Mouse (Mus musculus) ovary, adult 18-20 months (tissue): ENCODE results near the gene Cdk20.

Experiments
- DNase-seq: peaks from one replicate; pipeline ENCODE4 v3.0.0; 2022; ENCODE audit warnings: low spot score, mixed read lengths

Gene Cdk20

DNA sequence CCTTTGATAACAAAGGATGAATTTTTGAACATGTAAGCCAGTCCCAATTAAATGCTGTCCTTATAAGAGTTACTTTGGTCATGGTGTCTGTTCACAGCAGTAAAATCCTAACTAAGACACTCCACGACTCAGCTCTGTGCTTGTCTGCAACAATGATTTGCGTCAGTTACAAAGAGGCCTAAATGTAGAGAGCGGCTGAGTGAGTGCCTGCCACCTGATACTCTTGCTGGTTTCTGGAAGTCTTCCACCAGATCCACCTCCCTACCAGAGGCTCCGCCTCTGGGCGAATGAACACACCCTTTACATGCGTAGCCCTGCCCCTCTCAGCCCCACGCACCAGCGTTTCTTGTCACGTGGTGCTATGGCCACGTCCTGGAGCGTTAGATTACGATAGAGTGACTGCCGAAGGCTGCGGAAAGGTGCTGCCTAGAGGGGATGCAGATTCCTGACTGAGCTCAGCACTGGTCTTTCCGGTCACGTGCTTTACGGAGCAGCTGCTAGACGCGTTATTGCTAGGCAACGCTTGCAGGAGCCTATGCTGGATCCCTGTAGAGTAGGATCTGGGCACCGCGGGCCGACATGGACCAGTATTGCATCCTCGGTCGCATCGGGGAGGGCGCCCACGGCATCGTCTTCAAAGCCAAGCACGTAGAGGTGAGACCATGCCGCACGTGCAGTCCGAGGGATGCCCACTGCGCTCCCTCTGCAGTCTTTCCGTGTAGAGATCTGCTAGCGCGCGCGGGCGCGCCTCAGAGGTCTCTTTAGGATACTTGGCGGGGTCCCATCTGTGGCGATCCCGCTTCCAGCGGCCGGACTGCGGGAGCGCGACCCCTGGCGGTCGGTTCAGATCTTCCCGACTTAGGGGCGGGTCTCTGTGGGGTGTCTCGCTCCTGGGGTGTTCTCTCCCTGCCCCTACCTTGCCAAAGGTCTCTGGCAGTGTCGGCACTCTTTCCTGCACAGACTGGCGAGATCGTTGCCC is at the start of gene Cdk20:
Cdk20 (plus strand) TSS at position 298 of the 979 bp plus-strand sequence.
- DNase-seq = peak; percentile 95

DNA sequence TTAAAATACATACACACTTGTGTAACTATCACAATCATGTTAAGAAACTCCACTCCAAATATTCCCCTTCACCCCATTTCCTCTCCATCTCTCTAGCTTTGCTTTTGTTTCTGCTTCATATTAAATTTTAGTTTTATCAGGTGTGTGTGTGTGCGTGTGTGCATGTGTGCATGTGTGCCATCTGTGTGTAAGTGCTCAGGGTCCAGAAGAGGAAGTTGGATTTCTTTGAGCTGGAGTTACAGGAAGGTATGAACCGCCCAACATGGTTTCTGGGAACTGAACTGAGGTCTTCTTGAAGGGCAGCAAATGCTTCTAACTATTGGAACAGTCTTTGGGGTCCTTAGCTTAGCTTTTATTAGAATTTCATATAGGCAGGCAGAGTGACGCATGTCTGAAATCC is 47.2 kb upstream of the Cdk20 start:
- no peak for DNase-seq

DNA sequence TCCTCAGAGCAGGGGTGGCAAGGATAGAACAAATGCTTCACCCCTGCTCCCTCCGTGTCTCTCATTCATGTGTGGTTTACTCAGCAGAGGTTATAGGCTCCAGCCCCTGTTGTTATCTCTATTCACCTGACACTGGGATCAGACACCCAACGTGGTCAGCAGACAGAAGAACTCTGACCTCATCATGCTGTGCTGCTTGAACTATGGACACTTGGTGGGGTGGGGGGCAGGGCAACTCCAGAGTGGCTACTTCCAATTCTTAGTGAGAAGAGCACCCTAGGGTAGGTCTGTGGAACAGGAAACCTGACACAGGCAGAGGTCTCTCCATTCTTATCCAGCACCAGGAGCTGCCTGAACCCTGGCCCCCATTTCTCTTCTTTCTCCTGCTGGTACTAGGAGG is 46.1 kb upstream of the Cdk20 start:
- no peak for DNase-seq

DNA sequence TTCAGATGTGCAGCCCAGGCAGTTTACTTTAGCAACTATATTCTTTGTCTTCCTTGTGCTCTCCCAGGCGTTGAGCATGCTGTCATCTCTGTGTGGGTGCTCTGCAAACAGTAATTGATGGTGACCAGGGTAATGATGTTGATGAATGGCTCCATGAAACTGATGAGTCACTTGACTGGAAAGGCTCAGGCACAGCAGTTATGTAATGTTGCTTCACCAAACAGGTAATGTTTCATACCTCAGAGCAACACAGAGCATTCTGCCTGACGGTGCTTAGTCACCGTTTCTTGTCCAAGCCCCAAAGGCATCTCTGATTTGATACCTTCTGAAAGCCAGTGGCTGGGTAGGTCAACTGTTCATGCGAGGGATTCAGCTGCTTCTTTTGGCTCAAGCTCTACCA is 43.7 kb upstream of the Cdk20 start:
- DNase-seq = no peak

DNA sequence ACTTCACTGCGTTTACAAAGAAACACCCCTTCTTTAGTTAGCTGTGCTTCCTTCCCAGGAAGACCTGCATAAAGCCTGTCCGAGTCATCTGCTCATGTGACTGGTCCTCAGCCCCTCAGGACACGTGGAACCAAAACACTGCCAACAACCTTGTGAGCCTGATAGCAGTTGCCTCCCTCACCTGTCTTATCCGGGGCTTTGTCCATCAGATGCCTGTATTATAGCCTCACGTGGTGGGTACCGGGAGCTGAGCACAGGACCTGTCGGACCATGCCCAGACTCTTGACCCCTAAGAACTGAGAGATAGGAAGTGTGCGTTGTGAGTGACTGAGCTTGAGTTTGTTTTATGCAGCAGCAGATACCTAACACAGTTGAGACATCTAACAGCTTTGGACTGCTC is 35.1 kb upstream of the Cdk20 start:
- no peak for DNase-seq

DNA sequence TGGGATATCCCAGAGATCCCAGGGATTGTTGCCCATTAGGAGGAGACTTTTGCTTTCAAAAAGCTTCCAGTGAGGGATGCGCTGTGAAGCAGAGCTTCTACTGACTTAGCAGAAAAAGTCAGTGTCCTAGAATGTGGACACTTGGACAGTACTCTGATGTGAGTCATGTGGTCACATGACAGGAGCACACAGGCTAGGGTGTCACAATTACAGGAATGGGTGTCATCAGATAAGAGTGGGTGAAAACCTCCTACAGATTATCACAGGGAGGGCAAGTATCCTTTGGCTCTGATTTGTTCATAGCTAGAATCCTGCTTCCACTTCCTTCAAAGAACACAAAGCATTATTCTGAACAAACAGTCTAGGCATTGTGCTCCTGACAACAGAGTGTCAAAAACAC is 34.0 kb upstream of the Cdk20 start:
- DNase-seq = no peak

DNA sequence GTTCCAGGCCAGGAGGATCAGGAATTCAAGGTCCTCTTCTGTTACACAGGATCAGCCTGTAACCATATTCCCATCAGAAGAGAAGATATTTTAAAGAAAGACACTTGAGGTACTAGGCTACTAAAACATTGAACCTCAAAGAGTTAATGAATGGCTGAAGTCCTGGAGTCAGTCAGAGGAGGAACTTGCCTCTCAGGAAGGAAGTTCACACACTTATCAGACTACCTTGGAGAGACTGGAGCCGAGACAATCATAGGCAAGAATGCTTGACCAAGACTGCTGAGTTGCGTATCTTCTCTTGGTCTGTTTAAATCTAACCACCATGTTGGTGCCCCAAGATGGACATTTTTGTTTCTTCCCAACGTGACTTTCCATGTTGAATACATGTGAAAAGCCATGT is 32.2 kb upstream of the Cdk20 start:
- no peak for DNase-seq

DNA sequence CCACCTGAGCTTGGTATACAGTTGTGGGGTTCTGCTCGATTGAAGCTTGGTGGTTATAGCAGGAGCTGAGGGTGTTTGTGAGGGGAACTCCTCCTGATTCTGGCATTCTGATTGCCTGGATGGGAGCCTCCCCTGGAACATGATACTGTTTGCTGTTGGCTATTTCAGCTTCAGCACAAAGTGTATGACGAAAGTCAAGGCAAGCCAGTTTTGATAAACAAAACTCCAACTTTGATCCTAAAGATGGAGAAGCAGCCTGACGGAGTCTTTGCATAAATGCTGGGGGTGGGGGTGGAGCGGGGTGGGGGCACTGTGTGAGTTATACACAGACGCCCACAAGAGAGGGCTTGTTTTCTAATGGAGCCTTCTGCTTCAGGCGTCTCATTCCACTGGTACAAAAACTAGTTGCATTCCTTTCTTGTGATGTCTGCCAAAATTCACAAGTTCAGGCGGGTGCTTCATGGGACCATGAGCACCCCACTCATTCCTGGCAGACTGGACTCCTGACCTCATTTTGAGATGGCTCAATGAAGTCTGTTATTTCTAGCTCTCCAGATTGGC is 31.2 kb upstream of the Cdk20 start:
- peak; percentile 43 for DNase-seq

DNA sequence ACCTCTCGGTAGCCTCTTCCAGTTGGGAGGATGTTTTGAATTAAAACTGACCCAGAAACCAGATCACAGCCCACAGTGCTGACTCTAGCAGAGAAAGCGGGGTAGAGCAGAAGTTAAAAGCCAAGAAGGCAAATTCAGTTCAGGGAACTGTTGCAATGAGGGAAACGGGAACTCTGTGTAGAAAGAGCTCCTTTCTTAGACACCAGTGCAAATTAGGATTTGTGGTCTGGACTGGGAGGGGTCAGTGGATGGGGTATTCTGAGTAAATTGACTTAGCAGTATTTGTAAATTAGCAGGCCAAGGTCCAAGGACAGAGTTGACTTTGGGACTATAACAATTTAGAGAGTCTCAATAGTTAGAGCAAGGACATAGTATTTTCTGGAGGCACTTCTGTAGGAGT is 30.1 kb upstream of the Cdk20 start:
- peak; percentile 8 for DNase-seq

DNA sequence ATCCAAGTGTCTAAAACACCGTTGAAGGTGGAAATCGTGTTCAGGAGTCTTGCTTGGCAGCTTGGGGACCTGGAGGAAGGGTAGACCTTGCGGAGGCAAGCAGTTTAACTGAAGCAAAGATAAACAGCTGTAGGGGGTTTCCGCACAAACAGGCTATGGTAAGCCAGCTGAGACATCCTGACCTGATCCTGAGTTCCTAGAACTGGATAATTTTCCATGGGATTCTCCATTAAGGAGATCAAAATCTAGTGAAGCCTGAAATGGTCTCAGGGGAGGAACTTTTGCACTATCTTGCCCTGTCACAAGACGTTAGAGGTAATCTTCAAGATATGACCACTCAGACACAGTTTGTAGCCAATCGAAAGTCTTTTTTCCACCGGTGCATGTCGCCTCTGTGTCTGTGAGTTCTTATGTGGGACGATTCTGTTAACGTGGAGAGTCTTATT is 29.6 kb upstream of the Cdk20 start:
- DNase-seq = no peak

DNA sequence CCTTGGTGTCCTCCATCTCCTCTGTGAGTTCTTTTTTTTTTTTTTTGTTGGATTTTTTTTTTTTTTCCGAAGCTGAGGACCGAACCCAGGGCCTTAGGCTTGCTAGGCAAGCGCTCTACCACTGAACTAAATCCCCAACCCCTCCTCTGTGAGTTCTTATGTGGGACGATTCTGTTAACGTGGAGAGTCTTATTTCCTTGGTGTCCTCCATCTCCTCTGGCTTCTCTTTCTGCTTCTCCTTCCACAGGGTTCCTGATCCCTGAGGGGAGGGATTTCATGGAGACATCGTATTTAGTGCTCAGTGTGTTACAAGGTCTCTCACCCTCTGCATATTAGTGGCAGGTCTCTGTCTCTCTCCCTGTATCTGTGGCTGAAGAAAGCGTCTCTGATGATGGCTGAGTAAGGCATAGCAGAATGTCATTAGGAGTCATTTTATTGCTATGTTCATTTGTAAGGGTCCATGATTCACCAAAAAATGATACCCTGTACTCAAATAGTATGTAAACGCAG is 29.1 kb upstream of the Cdk20 start:
- DNase-seq = no peak

DNA sequence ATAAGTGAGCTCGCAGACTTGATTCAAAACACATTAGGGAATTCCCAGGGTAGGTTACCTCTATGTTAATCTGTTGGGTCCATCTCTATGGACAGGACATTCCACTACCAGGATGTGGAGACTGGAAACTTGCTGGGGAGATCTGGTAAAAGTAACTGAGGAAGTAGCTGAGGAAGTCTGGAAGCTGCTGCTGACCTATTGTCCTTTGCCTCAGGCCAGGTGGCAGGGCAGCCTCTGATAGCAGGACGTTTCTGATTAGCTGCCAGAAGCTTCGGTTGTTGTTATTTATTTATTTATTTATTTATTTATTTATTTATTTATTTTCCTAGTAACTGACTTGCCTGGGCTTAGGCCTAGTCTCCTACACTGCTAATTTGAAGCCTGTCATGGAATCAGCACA is 28.6 kb upstream of the Cdk20 start:
- DNase-seq = no peak

DNA sequence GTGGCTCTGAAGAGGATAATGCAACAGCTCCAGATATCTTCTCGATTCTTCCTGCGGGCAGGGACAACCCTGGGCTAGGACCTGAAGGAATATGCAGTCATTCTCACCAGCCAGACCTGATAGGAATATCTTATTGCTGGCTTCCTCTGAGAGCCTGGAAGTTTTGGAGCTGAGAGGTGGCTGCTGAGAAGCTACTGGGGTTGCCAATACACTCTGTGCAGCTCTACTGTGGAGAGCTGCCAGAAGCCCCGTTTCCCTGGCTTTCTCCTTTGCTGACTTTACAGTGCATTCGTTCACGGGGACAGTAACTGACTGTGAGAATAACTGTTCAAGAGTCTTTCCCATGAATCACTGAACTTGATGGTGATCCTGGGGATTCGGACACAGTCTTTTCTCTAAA is 26.6 kb upstream of the Cdk20 start:
- DNase-seq = no peak

DNA sequence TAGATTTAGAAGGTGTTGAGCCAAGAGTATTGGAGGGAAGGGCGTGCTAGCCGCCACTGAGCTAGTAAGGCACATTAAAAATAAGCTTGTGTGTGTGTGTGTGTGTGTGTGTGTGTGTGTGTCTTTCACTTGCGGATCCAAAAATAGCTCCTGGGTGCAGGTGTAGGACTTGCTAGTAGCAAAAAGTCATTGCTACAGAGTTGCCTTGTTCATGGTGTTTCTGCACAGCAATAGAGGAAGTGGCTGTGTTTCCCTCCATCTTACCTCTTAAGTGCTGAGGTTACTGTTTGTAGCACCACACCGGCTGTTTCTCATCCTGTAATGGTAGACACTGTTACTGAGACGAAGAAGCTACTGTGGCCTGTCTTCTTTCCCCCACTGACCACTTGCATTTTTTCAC is 24.1 kb upstream of the Cdk20 start:
- no peak for DNase-seq

DNA sequence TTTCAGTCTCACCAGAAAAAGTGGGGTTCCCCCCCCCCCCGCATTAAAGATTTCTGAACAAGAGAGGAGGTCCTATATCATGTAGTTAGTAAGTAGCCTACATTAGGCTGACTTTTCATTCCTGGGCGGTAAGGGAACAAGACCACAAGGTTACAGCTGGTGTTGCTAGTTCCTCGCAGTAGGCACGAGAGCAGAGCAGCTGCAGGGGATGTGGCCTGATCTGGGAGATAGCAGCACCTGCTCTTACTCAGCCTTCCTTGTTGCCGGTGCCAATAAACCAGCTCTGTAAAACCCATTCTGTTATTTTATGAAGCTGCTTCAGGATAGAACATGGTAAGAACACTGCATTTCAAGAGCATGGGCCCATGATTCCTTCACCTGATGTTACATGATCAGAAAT is 21.5 kb upstream of the Cdk20 start:
- no peak for DNase-seq

DNA sequence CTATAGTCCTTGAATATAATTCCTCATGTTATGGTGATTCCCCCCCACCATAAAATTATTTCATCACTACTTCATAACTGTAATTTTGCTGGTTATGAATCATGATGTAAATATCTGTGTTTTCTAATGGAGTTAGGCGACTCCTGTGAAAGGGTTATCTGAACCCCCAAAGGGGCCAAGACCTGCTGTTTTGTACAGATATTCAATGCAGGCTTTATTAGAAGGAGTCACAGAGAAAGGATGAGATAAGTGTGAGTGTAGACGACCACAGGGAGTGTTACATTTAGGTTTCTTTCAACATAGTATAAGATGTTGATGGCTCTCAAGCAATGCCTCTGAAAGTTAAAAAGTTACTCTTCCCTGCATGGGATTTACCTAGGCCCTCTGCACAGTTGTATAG is 20.8 kb upstream of the Cdk20 start:
- DNase-seq = no peak

DNA sequence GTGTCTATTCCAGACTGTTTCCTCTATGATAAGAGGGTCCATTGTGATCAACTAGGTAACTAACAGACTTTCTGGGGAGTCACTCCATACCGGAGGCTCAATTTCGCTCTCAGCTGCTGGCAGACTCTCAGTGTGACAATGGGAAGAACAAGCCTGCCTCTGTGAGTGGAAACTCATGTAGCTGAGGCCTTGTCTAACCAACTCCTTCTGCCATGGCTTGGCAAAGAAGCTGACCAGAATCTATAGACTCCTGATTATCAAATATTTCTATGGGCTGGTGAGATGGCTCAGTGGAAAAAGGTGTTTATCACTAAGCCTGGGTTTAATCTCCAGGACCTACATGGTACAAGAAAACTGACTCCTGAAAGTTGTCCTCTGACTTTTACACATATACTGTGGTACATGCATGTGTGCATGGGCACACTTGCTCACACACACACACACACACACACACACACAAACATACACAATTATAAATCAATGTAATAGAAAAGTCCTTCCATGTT is 19.3 kb upstream of the Cdk20 start:
- no peak for DNase-seq

DNA sequence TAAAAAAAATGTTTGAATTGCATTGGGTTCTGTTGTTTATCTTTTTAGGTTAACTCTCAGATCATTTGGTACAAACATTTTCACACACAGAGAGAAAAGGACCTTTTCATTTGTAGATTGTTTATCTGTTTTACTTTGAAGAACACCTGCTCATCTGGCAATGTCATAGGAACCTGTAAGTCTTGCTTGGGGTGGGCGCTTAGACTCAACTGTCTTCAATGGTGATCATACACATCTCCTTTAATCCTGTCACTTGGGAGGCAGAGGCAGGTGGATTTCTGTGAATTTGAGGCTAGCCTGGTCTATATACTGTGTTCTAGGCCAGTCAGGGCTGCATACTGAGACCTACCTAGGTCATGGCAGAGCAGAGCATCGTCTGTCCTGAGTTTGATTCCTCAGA is 16.5 kb upstream of the Cdk20 start:
- DNase-seq = no peak

DNA sequence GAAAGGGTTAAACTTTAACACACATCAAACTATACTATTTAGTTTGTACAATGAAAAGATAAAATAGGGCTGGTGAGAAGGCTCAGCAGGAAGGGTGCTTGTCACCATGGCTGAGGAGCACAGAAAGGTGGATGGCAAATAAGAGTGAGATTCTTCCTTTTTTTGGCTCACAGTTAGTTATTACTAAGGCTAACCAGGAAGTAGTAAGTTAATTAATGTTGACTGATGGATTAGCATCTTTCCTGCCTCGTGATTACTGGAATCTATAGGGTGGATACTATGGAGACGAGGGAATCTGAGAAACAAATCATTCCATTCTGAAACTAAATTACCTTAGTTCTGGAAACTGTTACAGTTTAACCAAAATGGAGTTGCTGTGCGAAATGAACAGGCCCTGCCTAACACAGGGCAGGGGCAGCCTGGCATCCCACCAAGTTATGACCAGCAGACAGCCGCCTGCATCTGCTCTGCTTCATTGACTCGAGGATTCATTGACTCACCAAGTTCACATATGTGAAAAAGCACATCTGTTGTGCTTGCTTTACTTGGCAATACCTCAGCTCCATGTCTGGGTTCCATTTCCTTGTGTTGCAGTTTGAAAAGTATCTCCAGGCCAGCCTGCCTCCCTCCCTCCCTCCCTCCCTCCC is 15.0 kb upstream of the Cdk20 start:
- no peak for DNase-seq

DNA sequence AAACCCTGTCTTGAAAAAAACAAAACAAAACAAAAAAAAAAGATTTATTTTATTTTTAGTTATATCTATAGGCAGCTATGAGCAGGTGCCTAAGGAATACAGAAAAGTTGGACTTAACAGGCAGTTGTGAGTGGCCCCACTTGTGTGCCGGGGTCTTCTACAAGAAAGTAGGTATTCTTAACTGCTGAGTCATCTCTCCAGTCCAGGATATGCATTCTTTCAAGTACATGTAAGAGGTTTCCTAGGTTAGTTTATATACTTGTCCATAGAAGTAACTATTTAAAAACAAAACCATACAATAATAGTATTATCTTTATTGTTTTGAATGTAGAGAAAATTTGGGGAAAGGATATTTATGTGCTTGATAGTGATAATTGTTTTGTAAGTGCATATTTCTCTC is 11.3 kb upstream of the Cdk20 start:
- DNase-seq = no peak

DNA sequence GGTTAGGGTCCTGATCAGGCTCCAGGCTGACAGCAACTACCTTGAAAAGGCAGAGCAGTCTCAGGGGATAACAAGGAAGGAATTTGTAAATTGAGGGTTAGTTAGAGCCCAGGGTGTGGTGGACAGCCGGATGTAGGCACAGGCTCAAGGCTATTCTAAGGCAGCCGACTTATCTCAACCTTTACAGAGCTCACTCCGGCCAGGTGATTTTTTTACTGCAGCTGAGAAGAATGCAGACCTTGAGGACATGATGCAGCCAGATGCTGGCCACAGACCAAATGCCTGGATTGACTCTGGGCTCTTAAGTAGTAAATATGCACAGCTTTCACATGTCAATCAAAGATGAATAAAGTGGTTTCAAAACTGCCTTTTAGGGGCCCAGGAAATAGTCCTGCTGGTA is 10.7 kb upstream of the Cdk20 start:
- no peak for DNase-seq

DNA sequence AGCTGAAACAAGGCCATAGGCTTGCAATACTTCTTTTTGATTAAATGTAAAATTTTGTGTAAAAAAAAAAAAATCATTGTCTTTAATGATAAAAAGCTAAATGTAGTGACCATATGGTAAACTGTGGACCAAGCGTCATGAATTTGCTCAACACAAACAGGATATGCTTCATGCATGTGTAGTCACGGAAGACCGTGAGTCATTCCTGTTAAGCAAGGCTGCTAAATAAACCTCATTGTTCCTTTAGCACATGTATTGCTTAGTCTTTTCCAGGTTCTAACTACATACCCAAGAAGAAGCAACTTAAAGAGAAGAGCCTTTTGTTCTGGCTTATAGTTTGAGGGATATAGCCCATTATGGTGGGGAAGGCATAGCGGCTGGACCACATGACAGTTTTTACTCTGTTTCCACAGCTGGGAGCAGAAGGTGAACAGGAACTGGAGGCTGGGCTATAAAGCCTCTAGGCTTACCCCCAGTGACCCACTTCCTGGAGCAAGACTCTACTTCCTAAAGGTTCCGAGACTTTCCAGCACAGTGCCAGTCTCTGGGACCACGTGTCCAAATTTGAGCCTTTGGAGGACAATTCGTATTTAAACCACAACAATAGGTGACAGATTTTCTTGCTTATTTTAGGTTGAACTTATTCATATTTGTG is 10.0 kb upstream of the Cdk20 start:
- DNase-seq = no peak
